Comparison of ENCODE assay signal across 8 mouse cellular contexts in genomic region chr5:113872936-113873912, GRCm38 (mm10). TPM values are rescaled to one million over a fixed set of nuclear protein-coding genes. Genes with fewer than 3 reads are reported as not detected.
DNase-seq lines count a peak whose midpoint lies in the region; ATAC-seq lines count a peak whose summit lies in the region.

No protein-coding gene starts in this region.

- peak; percentile 76 for ATAC-seq in frontal cortex, adult (ENCODE audit: low TSS enrichment)
- ATAC-seq in intestine, embryonic 15.5 days, result peak; percentile 89
- ATAC-seq in megakaryocyte-erythroid progenitor cell, adult 5-6 weeks (replicated peaks; ENCODE audit: low FRiP score, low TSS enrichment, poor library complexity, severe bottlenecking), result peak; percentile 27; the same call in 1 of the 2 replicates

- peaks cover 15% of the 10 kb centered on the region; the same call in 1 of the 2 replicates for H3K36me3 ChIP-seq in intestine, embryonic 15.5 days

- H3K27me3 ChIP-seq in intestine, embryonic 15.5 days (replicated peaks), result no peaks in the 10 kb centered on the region

- DNase-seq in frontal cortex, postnatal 25 days (ENCODE audit: low spot score in 2 of 2), result no peak
- DNase-seq in cerebellum, postnatal 36 days, result peak; percentile 45 to 54
- DNase-seq in gastrocnemius, postnatal 25 days, result peak; percentile 67
- peak; percentile 41 to 43 for DNase-seq in left cerebral cortex, postnatal 36 days (ENCODE audit: low spot score in 2 of 2)
- peak; percentile 58 for DNase-seq in right cerebral cortex, postnatal 14 days

- WGBS in intestine, embryonic 15.5 days, result 16% methylated on average over 13 of the region's 15 CpGs

- peak overlapping the region; percentile 9; the same call in 1 of the 2 replicates for H3K4me3 ChIP-seq in intestine, embryonic 15.5 days (replicated peaks)

- H3K9me3 ChIP-seq in intestine, embryonic 15.5 days, result no peaks in the 10 kb centered on the region

- H3K27ac ChIP-seq in intestine, embryonic 15.5 days, result peak overlapping the region; percentile 91

- peaks cover 71% of the 10 kb centered on the region for H3K4me1 ChIP-seq in intestine, embryonic 15.5 days (replicated peaks)

- peak overlapping the region; percentile 37 for H3K9ac ChIP-seq in intestine, embryonic 15.5 days

- intact Hi-C loops in left cerebral cortex, postnatal 36 days (cut with DNase I), result loop anchor here (5.0 kb wide), 1 partner anchor 34 kb away; the partner anchor contains the start of gene Coro1c

- H3K4me2 ChIP-seq in intestine, embryonic 15.5 days (replicated peaks), result peak overlapping the region; percentile 51

RNA-seq across cellular contexts. Expression of gene Coro1c, which starts 35.3 kb away (rescaled TPM):
- total RNA-seq in gastrocnemius, postnatal 25 days (2021), result 10 to 100 TPM; 11.9 to 17.1 TPM
- 167 and 173 TPM in 2 replicates for polyA plus RNA-seq in intestine, embryonic 15.5 days (2015; fragmentation: Nextera tagmentation; extraction: Ambion mirVana)
- total RNA-seq in left cerebral cortex, postnatal 36 days (2021), result 10 to 100 TPM; 73.7 to 87.8 TPM
- total RNA-seq in megakaryocyte-erythroid progenitor cell, adult 5-6 weeks (2014; fragmentation: Nextera tagmentation), result 56.5 and 80.4 TPM in 2 replicates
- 75.7 and 78.0 TPM in 2 replicates for total RNA-seq in megakaryocyte-erythroid progenitor cell, adult 5-6 weeks (2017)

RNA-seq across cellular contexts. Expression of gene Selplg, which starts 40.8 kb away (rescaled TPM):
- total RNA-seq in gastrocnemius, postnatal 25 days (2021), result 1 to 10 TPM in 1 of 2 experiments, under 1 TPM in 1; 0.43 to 1.2 TPM
- 3.4 and 4.4 TPM in 2 replicates for polyA plus RNA-seq in intestine, embryonic 15.5 days (2015; fragmentation: Nextera tagmentation; extraction: Ambion mirVana)
- total RNA-seq in left cerebral cortex, postnatal 36 days (2021), result 10 to 100 TPM; 29.3 to 32.2 TPM
- 66.0 and 87.7 TPM in 2 replicates for total RNA-seq in megakaryocyte-erythroid progenitor cell, adult 5-6 weeks (2014; fragmentation: Nextera tagmentation)
- total RNA-seq in megakaryocyte-erythroid progenitor cell, adult 5-6 weeks (2017), result 27.4 and 30.2 TPM in 2 replicates

Comparison
In these comparisons a context has a peak if more than half of its experiments do, and no peak if none do; other contexts are left out.
1. ATAC-seq: peak in every context shown above with its lines; median percentile 89 in intestine, embryonic 15.5 days; 76 in frontal cortex, adult; 27 in megakaryocyte-erythroid progenitor cell, adult 5-6 weeks.
2. DNase-seq: peak in cerebellum, postnatal 36 days (2 of 2), gastrocnemius, postnatal 25 days (single experiment), left cerebral cortex, postnatal 36 days (2 of 2) and right cerebral cortex, postnatal 14 days (single experiment); none in frontal cortex, postnatal 25 days (0 of 2).
3. RNA of gene Selplg, which starts 40.8 kb away (total RNA-seq): 27.4 to 87.7 TPM in megakaryocyte-erythroid progenitor cell, adult 5-6 weeks and 29.3 to 32.2 TPM in left cerebral cortex, postnatal 36 days; 0.43 to 1.2 TPM in gastrocnemius, postnatal 25 days; every median in the first group is over 10 times any median in the second.